Mouse (Mus musculus) liver, postnatal 0 days (tissue): Measurements from ENCODE around the gene Tomt. TPM values are rescaled to one million over a fixed set of nuclear protein-coding genes. Genes with fewer than 3 reads are reported as not detected.
A peak's percentile ranks its signal among the peaks of the same experiment; 100 is the strongest.
"Not testable (repeated sequence)": the region's sequence is repeated elsewhere in the genome, so short reads cannot be mapped to it uniquely, and the experiment has no call there.

ENCODE experiments used
- ATAC-seq: fragments of 200-750 bp; cut with Nextera tagmentation; 2 replicates; pipeline ENCODE4 v1.8.0; 2017; ENCODE audit warnings: mild to moderate bottlenecking, moderate library complexity
- DNase-seq: peaks from one replicate; pipeline ENCODE4 v3.0.0-alpha.2; 2016
- H3K27ac ChIP-seq: fragments of 300-500 bp; sonication (generic); 2 replicates; pipeline ENCODE4 v1.5.1; 2014; ENCODE audit warnings: antibody characterized with exemption, moderate library complexity, mild to moderate bottlenecking, low read depth
- H3K27me3 ChIP-seq: fragments of 300-500 bp; sonication (generic); 2 replicates; pipeline ENCODE4 v1.6.1; 2014; ENCODE audit warnings: low read length, control low read depth, mixed read lengths; ENCODE audit not compliant: insufficient read depth
- H3K36me3 ChIP-seq: fragments of 300-500 bp; sonication (generic); replicated peaks from 2 replicates; pipeline ENCODE4 v1.6.1; 2014; ENCODE audit warnings: mild to moderate bottlenecking, control low read depth, low read length, moderate library complexity, mixed read lengths; ENCODE audit not compliant: insufficient read depth
- H3K4me1 ChIP-seq: fragments of 300-500 bp; sonication (generic); 2 replicates; pipeline ENCODE4 v1.6.1; 2014; ENCODE audit warnings: antibody characterized with exemption, mild to moderate bottlenecking, control low read depth; ENCODE audit not compliant: insufficient read depth
- H3K4me2 ChIP-seq: fragments of 300-500 bp; sonication (generic); 2 replicates; pipeline ENCODE4 v1.6.1; 2014; ENCODE audit warnings: low read depth, mild to moderate bottlenecking, low read length, moderate library complexity, mixed read lengths
- H3K4me3 ChIP-seq: fragments of 300-500 bp; sonication (generic); 2 replicates; pipeline ENCODE4 v1.5.1; 2014; ENCODE audit warnings: low read depth, low read length
- H3K9ac ChIP-seq: fragments of 300-500 bp; sonication (generic); replicated peaks from 2 replicates; pipeline ENCODE4 v1.6.1; 2014; ENCODE audit warnings: mild to moderate bottlenecking, moderate library complexity
- H3K9me3 ChIP-seq: fragments of 300-500 bp; sonication (generic); 2 replicates; pipeline ENCODE4 v1.6.1; 2016; ENCODE audit warnings: mild to moderate bottlenecking, control low read depth, low read length, mixed read lengths
- CTCF ChIP-seq: sonication (generic); IDR thresholded peaks from 2 replicates; pipeline ENCODE4 v1.5.1; 2016; ENCODE audit warnings: antibody characterized with exemption, low read depth
- EP300 ChIP-seq: IDR thresholded peaks from 2 replicates; pipeline ENCODE4 v1.6.1; 2016; ENCODE audit warnings: antibody characterized with exemption, low read depth, mild to moderate bottlenecking
- WGBS: fragments of 180-500 bp; shearing (Covaris S2); extraction: QIAGEN DNeasy Blood & Tissue Kit; methylation state at CpG from one replicate; pipeline ENCODE4 v1.1.7; 2014; ENCODE audit not compliant: insufficient replicate concordance; 5-methylcytosine and 5-hydroxymethylcytosine counted together
- polyA plus RNA-seq: library from polyadenylated mRNA; unstranded; fragments of >200 nt; fragmentation: Nextera tagmentation; extraction: Ambion mirVana; gene quantifications from 2 replicates; pipeline ENCODE4 v1.2.1, GENCODE M21; 2015

Gene Tomt
- polyA plus RNA-seq, 1 experiment from 2014 or later, result 0.12 TPM

DNA sequence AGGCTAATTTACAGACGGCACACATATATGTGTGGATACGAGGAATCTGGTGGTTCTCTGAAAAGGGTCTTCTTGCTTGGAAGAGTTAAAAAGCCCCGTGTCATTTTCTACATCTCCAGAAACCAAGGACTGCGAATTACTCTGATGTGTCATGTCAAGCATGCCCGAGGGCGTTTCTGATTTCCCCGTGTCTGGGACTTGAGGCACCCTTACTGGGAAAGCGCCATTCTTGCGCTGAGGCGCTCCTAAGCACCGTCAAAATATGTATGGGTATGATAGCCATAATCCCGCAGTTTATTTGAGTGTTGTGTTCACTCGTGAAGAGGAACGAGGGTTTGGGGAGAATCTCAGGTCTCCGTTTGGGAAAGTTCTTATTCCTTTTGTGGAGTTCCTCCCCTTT, 27.1 kb upstream of the Tomt start:
- peak; percentile 42 for DNase-seq

DNA sequence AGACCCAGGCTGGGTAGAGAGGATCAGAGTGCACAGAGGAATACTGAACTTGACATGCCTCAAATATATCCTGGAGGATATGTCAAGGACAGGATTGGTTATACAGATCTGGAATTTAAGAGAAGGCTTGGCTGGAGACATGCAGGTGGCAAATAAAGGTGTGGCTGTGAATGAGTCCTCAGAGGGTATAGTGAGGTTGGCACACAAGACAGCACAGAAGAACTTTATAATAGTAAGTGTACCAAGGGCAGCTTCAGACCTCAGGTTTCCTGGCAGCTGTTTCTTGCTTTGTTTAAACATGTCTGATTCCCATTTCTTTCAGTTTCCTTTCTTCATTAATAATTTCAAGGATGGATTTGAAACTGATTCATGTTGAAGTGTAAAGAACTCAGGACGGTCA, 26.4 kb upstream of the Tomt start:
- H3K9me3 ChIP-seq, result no peaks in the 10 kb centered on the region
- ATAC-seq, result no peak
- no peaks in the 10 kb centered on the region; the same call in 1 of the 2 replicates for H3K36me3 ChIP-seq
- TF ChIP-seq EP300 (no peak), CTCF (no peak)
- DNase-seq, result no peak
- H3K9ac ChIP-seq, result no peak overlapping the region
- no peaks in the 10 kb centered on the region for H3K27me3 ChIP-seq
- H3K4me2 ChIP-seq, result peak overlapping the region; percentile 96
- no peak overlapping the region for H3K4me3 ChIP-seq
- WGBS, result 71% methylated on average over 1 of the region's 1 CpGs
- no peak overlapping the region for H3K27ac ChIP-seq
- peaks cover 21% of the 10 kb centered on the region for H3K4me1 ChIP-seq

More for the DNA sequence above, 27.1 kb upstream of the Tomt start:
- Histone ChIP-seq H3K36me3 (no peaks in the 10 kb centered on the region; the same call in 1 of the 2 replicates), H3K4me3 (peak overlapping the region; percentile 77), H3K27ac (peak overlapping the region; percentile 93), H3K9me3 (no peaks in the 10 kb centered on the region), H3K9ac (peak overlapping the region; percentile 85), H3K4me2 (peak overlapping the region; percentile 96), H3K27me3 (no peaks in the 10 kb centered on the region), H3K4me1 (peaks cover 21% of the 10 kb centered on the region)
- TF ChIP-seq CTCF (no peak), EP300 (no peak)
- 4% methylated on average over 15 of the region's 15 CpGs for WGBS
- peak; percentile 40 for ATAC-seq

DNA sequence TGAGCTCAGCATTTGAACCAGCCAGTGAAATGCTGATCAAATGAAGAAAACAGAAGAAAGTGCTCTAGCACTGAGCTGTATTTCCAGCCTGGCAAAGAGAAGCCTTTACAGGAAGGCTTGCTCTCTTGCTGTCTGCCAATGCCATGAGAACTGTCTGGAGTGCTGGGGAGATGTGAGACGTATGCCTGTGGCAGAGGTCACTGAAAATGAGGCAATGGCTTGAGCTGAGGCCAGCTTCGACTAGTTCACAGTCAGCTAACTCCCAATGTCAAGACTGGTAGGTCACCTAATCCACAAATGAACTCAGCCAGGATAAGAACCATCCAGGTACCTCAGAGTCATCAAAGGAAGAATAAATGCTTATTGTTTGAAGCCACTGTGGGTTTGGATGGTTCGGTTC, 21.9 kb upstream of the Tomt start:
- TF ChIP-seq CTCF (no peak), EP300 (no peak)
- H3K4me3 ChIP-seq, result no peak overlapping the region
- H3K27me3 ChIP-seq, result no peaks in the 10 kb centered on the region
- H3K4me1 ChIP-seq, result peaks cover 3% of the 10 kb centered on the region; the same call in 1 of the 2 replicates
- H3K9me3 ChIP-seq, result no peaks in the 10 kb centered on the region
- no peaks in the 10 kb centered on the region for H3K36me3 ChIP-seq
- H3K9ac ChIP-seq, result no peak overlapping the region
- H3K4me2 ChIP-seq, result no peak overlapping the region
- 71% methylated on average over 3 of the region's 3 CpGs for WGBS
- ATAC-seq, result peak; percentile 40; the same call in 1 of the 2 replicates
- DNase-seq, result no peak
- no peak overlapping the region for H3K27ac ChIP-seq

DNA sequence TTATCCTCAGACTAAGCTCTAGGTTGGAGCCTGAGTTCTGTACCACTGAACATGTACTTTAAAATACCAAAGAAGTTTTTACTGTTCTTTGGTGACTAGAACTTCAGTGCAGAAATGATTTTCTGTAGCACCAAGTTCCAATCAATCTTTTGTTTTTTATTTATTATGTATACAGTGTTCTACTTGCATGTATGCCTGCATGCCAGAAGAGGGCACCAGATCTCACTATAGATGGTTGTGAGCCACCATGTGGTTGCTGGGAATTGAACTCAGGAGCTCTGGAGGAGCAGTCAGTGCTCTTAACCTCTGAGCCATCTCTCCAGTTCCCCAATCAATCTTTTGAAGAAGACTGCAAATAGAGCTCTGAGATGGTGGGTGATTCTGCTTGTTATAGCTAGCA, 19.7 kb upstream of the Tomt start:
- H3K27ac ChIP-seq, H3K9me3 ChIP-seq, H3K27me3 ChIP-seq, H3K36me3 ChIP-seq, H3K4me1 ChIP-seq, H3K9ac ChIP-seq, DNase-seq, H3K4me2 ChIP-seq, H3K4me3 ChIP-seq, ATAC-seq: not testable (repeated sequence)
- peak; percentile 34 for TF ChIP-seq CTCF

DNA sequence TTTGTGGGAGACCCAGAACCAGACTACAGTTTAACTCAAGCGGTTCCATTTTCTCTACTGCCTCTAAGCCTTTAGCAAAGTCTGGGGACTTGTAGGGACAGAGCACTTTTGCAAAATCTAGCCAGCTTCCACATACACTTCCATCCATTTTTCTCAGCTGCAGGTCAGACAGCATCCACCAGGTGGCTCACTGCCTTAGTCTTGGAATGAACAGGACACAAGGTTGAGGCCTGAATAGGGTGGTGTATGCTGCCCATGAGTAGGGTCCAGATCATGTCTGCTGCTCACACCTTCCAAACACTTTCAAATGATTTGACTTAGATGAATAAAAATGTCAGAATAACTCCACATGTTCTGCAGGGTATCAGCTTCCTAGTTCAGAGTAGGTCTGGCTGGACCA, 11.9 kb upstream of the Tomt start:
- peak; percentile 68 for ATAC-seq
- Histone ChIP-seq H3K27ac (no peak overlapping the region), H3K4me1 (no peaks in the 10 kb centered on the region), H3K9me3 (no peaks in the 10 kb centered on the region), H3K9ac (no peak overlapping the region), H3K36me3 (peaks cover 21% of the 10 kb centered on the region), H3K27me3 (no peaks in the 10 kb centered on the region), H3K4me3 (no peak overlapping the region), H3K4me2 (no peak overlapping the region)
- DNase-seq, result peak; percentile 76
- peak; percentile 92 for TF ChIP-seq CTCF
- TF ChIP-seq EP300, result no peak
- 22% methylated on average over 1 of the region's 1 CpGs for WGBS

DNA sequence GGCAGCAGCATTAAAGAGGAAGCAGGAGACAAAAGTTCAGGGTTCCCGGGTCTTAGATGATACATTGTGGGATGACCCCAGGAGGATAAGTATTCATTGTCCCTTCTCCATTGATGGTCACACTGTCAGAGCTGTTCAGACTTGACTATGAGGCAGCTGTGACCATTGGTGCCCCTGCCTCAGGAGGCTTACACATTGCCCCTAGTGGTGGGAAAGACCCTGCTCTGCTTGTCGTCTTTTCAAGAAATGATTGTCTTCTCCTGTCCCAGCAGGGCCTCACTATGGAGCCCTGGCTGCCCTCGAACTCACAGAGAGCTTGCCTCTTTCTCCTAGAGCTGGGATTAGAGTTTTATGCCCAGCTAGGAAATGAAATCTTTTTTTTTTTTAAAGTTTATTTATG, 5.8 kb upstream of the Tomt start:
- no peak overlapping the region for H3K4me3 ChIP-seq
- TF ChIP-seq EP300 (no peak), CTCF (0 out of 2 replicates have a peak, but pooled peaks have one; percentile 31)
- no peaks in the 10 kb centered on the region for H3K27me3 ChIP-seq
- no peak overlapping the region for H3K9ac ChIP-seq
- H3K4me2 ChIP-seq, result no peak overlapping the region
- no peak for ATAC-seq
- no peaks in the 10 kb centered on the region for H3K9me3 ChIP-seq
- peaks cover 44% of the 10 kb centered on the region for H3K36me3 ChIP-seq
- peaks cover 17% of the 10 kb centered on the region for H3K4me1 ChIP-seq
- 72% methylated on average over 3 of the region's 3 CpGs for WGBS
- H3K27ac ChIP-seq, result no peak overlapping the region
- no peak for DNase-seq

DNA sequence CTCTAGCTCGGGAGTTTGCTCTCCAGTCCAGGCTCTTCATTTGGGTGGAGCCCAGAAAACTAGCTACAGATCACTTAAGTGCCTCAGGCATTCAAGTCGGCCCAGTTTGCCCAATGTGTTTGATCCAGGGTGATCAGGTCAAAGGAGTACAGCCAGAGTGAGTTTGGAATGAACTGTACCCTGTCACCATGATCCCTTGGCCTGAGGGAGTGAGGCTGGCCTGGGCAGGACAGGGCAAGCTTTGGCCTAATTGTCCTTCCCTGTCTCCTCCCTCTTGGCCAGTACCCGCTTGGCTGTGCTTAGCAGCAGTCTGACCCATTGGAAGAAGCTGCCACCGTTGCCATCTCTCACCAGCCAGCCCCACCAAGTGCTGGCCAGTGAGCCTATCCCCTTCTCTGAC, 4.0 kb upstream of the Tomt start:
- peaks cover 27% of the 10 kb centered on the region for H3K4me1 ChIP-seq
- H3K36me3 ChIP-seq, result peaks cover 37% of the 10 kb centered on the region
- 84% methylated on average over 4 of the region's 4 CpGs for WGBS
- H3K9ac ChIP-seq, result no peak overlapping the region
- H3K27ac ChIP-seq, result no peak overlapping the region
- H3K4me2 ChIP-seq, result no peak overlapping the region
- ATAC-seq (no peak), DNase-seq (no peak)
- no peaks in the 10 kb centered on the region for H3K9me3 ChIP-seq
- TF ChIP-seq EP300 (no peak), CTCF (no peak)
- no peak overlapping the region for H3K4me3 ChIP-seq
- no peaks in the 10 kb centered on the region for H3K27me3 ChIP-seq
